Mouse (Mus musculus) bone marrow macrophage, adult 2 months (primary cell): ENCODE results near the gene Slc20a1. TPM values are rescaled to one million over a fixed set of nuclear protein-coding genes. Genes with fewer than 3 reads are reported as not detected.

Source experiments
- H3K27ac ChIP-seq: 2 replicates; pipeline ENCODE4 v1.5.1; 2012; ENCODE audit warnings: low read depth, low read length; ENCODE audit not compliant: insufficient read depth
- H3K4me1 ChIP-seq: 2 replicates; pipeline ENCODE4 v1.6.1; 2012; ENCODE audit warnings: low read length; ENCODE audit not compliant: control insufficient read depth, insufficient read depth
- H3K4me3 ChIP-seq: 2 replicates; pipeline ENCODE4 v1.5.1; 2012; ENCODE audit warnings: mild to moderate bottlenecking, low read length, moderate library complexity; ENCODE audit not compliant: insufficient read depth
- CTCF ChIP-seq: IDR thresholded peaks from 2 replicates; pipeline ENCODE4 v1.5.1; 2012; ENCODE audit warnings: low read depth, mild to moderate bottlenecking, low read length, moderate library complexity
- POLR2A ChIP-seq: IDR thresholded peaks from 2 replicates; pipeline ENCODE4 v1.6.1; 2012; ENCODE audit warnings: mild to moderate bottlenecking, low read depth, low read length, borderline replicate concordance
- polyA plus RNA-seq: library from polyadenylated mRNA; stranded (reverse); fragments of >200 nt; gene quantifications from 2 replicates; pipeline ENCODE4 v1.2.4, GENCODE M21; 2012; ENCODE audit not compliant: missing spikeins, insufficient read depth, insufficient read length

Gene Slc20a1
- 29.5 and 32.1 TPM in 2 replicates for polyA plus RNA-seq

GRCm38 (mm10) chr2:129198436-129199327 lies at the start of gene Slc20a1:
Gene Slc20a1, plus strand, starts transcription at chr2:129198764.
- peak within 1 kb of the TSS; percentile 86 for H3K27ac ChIP-seq
- TF ChIP-seq POLR2A (peak; percentile 62; the same call in 1 of the 2 replicates), CTCF (no peak)
- peak within 1 kb of the TSS; percentile 82 for H3K4me3 ChIP-seq
- peaks cover 41% of the 10 kb centered on the region for H3K4me1 ChIP-seq

- peaks cover 3% of the 10 kb centered on the region; the same call in 1 of the 2 replicates for H3K4me1 ChIP-seq
- H3K27ac ChIP-seq: no peak overlapping the region
- TF ChIP-seq POLR2A (no peak), CTCF (no peak)
- no peak overlapping the region for H3K4me3 ChIP-seq
Measured at GRCm38 (mm10) chr2:129148836-129149235, 49.7 kb upstream of the Slc20a1 start.

GRCm38 (mm10) chr2:129150386-129150785 lies 48.2 kb upstream of the Slc20a1 start:
- H3K4me1 ChIP-seq: no peaks in the 10 kb centered on the region
- H3K27ac ChIP-seq: no peak overlapping the region
- TF ChIP-seq CTCF (no peak), POLR2A (no peak)
- no peak overlapping the region for H3K4me3 ChIP-seq

GRCm38 (mm10) chr2:129151111-129151510 lies 47.5 kb upstream of the Slc20a1 start:
- Histone ChIP-seq H3K4me1 (no peaks in the 10 kb centered on the region), H3K4me3 (no peak overlapping the region), H3K27ac (no peak overlapping the region)
- TF ChIP-seq CTCF (no peak), POLR2A (no peak)

GRCm38 (mm10) chr2:129152751-129153150 lies 45.8 kb upstream of the Slc20a1 start:
- Histone ChIP-seq H3K4me1 (peaks cover 7% of the 10 kb centered on the region), H3K4me3 (no peak overlapping the region), H3K27ac (no peak overlapping the region)
- TF ChIP-seq POLR2A (no peak), CTCF (no peak)

GRCm38 (mm10) chr2:129164815-129165214 lies 33.7 kb upstream of the Slc20a1 start:
- no peak overlapping the region for H3K27ac ChIP-seq
- peaks cover 7% of the 10 kb centered on the region; the same call in 1 of the 2 replicates for H3K4me1 ChIP-seq
- no peak for TF ChIP-seq CTCF
- TF ChIP-seq POLR2A: no peak
- no peak overlapping the region for H3K4me3 ChIP-seq

- no peak overlapping the region for H3K4me3 ChIP-seq
- peaks cover 7% of the 10 kb centered on the region; the same call in 1 of the 2 replicates for H3K4me1 ChIP-seq
- TF ChIP-seq POLR2A (no peak), CTCF (no peak)
- no peak overlapping the region for H3K27ac ChIP-seq
Measured at GRCm38 (mm10) chr2:129166466-129167463, 31.8 kb upstream of the Slc20a1 start.

GRCm38 (mm10) chr2:129173386-129173785 lies 25.2 kb upstream of the Slc20a1 start:
- peaks cover 15% of the 10 kb centered on the region for H3K4me1 ChIP-seq
- TF ChIP-seq CTCF (no peak), POLR2A (no peak)
- H3K4me3 ChIP-seq: no peak overlapping the region
- no peak overlapping the region for H3K27ac ChIP-seq

GRCm38 (mm10) chr2:129174474-129174873 lies 24.1 kb upstream of the Slc20a1 start:
- no peak overlapping the region for H3K27ac ChIP-seq
- H3K4me3 ChIP-seq: no peak overlapping the region
- peaks cover 17% of the 10 kb centered on the region for H3K4me1 ChIP-seq
- TF ChIP-seq CTCF: peak; percentile 51; the same call in 1 of the 2 replicates
- TF ChIP-seq POLR2A: no peak

GRCm38 (mm10) chr2:129175636-129176035 lies 22.9 kb upstream of the Slc20a1 start:
- peak overlapping the region; percentile 47; the same call in 1 of the 2 replicates for H3K27ac ChIP-seq
- H3K4me3 ChIP-seq: no peak overlapping the region
- H3K4me1 ChIP-seq: peaks cover 24% of the 10 kb centered on the region
- TF ChIP-seq POLR2A (no peak), CTCF (no peak)
